Mouse (Mus musculus) hindbrain, postnatal 0 days (tissue): Measurements from ENCODE around the gene Cyp11a1. TPM values are rescaled to one million over a fixed set of nuclear protein-coding genes. Genes with fewer than 3 reads are reported as not detected.

Experiments
- ATAC-seq: fragments of 200-750 bp; cut with Nextera tagmentation; 2 replicates; pipeline ENCODE4 v1.8.0; 2017; ENCODE audit warnings: mild to moderate bottlenecking, moderate TSS enrichment, moderate library complexity
- DNase-seq: peaks from one replicate; pipeline ENCODE4 v3.0.0-alpha.2; 2015; ENCODE audit warnings: low spot score
- H3K27ac ChIP-seq: fragments of 300-500 bp; sonication (generic); 2 replicates; pipeline ENCODE4 v1.5.1; 2014; ENCODE audit warnings: mild to moderate bottlenecking
- H3K27me3 ChIP-seq: fragments of 300-500 bp; sonication (generic); 2 replicates; pipeline ENCODE4 v1.6.1; 2014; ENCODE audit warnings: low read length, mixed read lengths; ENCODE audit not compliant: insufficient read depth
- H3K36me3 ChIP-seq: fragments of 300-500 bp; sonication (generic); 2 replicates; pipeline ENCODE4 v1.6.1; 2014; ENCODE audit warnings: low read length, mixed read lengths; ENCODE audit not compliant: insufficient read depth
- H3K4me1 ChIP-seq: fragments of 300-500 bp; sonication (generic); 2 replicates; pipeline ENCODE4 v1.6.1; 2014; ENCODE audit warnings: antibody characterized with exemption, low read length, mixed read lengths; ENCODE audit not compliant: insufficient read depth
- H3K4me2 ChIP-seq: fragments of 300-500 bp; sonication (generic); 2 replicates; pipeline ENCODE4 v1.6.1; 2014; ENCODE audit warnings: low read depth, mild to moderate bottlenecking, low read length, moderate library complexity, mixed read lengths
- H3K4me3 ChIP-seq: fragments of 300-500 bp; sonication (generic); 2 replicates; pipeline ENCODE4 v1.5.1; 2014; ENCODE audit warnings: low read length
- H3K9ac ChIP-seq: fragments of 300-500 bp; sonication (generic); replicated peaks from 2 replicates; pipeline ENCODE4 v1.6.1; 2014; ENCODE audit warnings: mild to moderate bottlenecking, low read length, moderate library complexity, mixed read lengths
- H3K9me3 ChIP-seq: fragments of 300-500 bp; sonication (generic); 2 replicates; pipeline ENCODE4 v1.6.1; 2016; ENCODE audit warnings: low read length, mixed read lengths
- CTCF ChIP-seq: IDR thresholded peaks from 2 replicates; pipeline ENCODE4 v1.5.1; 2016; ENCODE audit warnings: antibody characterized with exemption, control low read depth, low read depth
- WGBS: fragments of 180-500 bp; shearing (Covaris S2); extraction: QIAGEN DNeasy Blood & Tissue Kit; methylation state at CpG from one replicate; pipeline ENCODE4 v1.1.7; 2014; 5-methylcytosine and 5-hydroxymethylcytosine counted together
- polyA plus RNA-seq: library from polyadenylated mRNA; unstranded; fragments of >200 nt; fragmentation: Nextera tagmentation; extraction: Ambion mirVana; gene quantifications from 2 replicates; pipeline ENCODE4 v1.2.1, GENCODE M21; 2015
- total RNA-seq: library from RNA; depleted of rRNA; stranded (reverse); fragments of >200 nt; gene quantifications from 2 replicates; pipeline ENCODE4 v1.2.3, GENCODE M21; 2014

Gene Cyp11a1
- total and polyA plus RNA-seq, 2 experiments from 2014 or later: 1.2 to 4.3 TPM

- ATAC-seq: no peak
- H3K4me3 ChIP-seq: no peak overlapping the region
- no peak for TF ChIP-seq CTCF
- no peak overlapping the region for H3K4me2 ChIP-seq
- no peak overlapping the region for H3K27ac ChIP-seq
- peaks cover 14% of the 10 kb centered on the region; the same call in 1 of the 2 replicates for H3K4me1 ChIP-seq
- no peaks in the 10 kb centered on the region for H3K9me3 ChIP-seq
- no peaks in the 10 kb centered on the region for H3K27me3 ChIP-seq
- H3K36me3 ChIP-seq: no peaks in the 10 kb centered on the region
- 29% methylated on average over 4 of the region's 4 CpGs for WGBS
- no peak for DNase-seq
- no peak overlapping the region for H3K9ac ChIP-seq
These were observed 34.8 kb downstream of the Cyp11a1 start for GRCm38 (mm10) chr9:58040977-58041376.

GRCm38 (mm10) chr9:58042391-58042790 lies 36.2 kb downstream of the Cyp11a1 start:
- H3K4me3 ChIP-seq: no peak overlapping the region
- peaks cover 14% of the 10 kb centered on the region; the same call in 1 of the 2 replicates for H3K4me1 ChIP-seq
- H3K27me3 ChIP-seq: no peaks in the 10 kb centered on the region
- DNase-seq: no peak
- no peak overlapping the region for H3K4me2 ChIP-seq
- TF ChIP-seq CTCF: no peak
- no peaks in the 10 kb centered on the region for H3K9me3 ChIP-seq
- no peaks in the 10 kb centered on the region for H3K36me3 ChIP-seq
- no peak overlapping the region for H3K27ac ChIP-seq
- no peak for ATAC-seq
- H3K9ac ChIP-seq: no peak overlapping the region
- WGBS: 41% methylated on average over 10 of the region's 10 CpGs

- H3K27me3 ChIP-seq: no peaks in the 10 kb centered on the region
- H3K9me3 ChIP-seq: no peaks in the 10 kb centered on the region
- WGBS: 48% methylated on average over 10 of the region's 10 CpGs
- DNase-seq (no peak), ATAC-seq (no peak)
- H3K36me3 ChIP-seq: no peaks in the 10 kb centered on the region
- H3K27ac ChIP-seq: no peak overlapping the region
- H3K4me3 ChIP-seq: no peak overlapping the region
- no peak overlapping the region for H3K4me2 ChIP-seq
- no peak overlapping the region for H3K9ac ChIP-seq
- H3K4me1 ChIP-seq: peaks cover 22% of the 10 kb centered on the region
- TF ChIP-seq CTCF: no peak
These were observed 37.3 kb downstream of the Cyp11a1 start for GRCm38 (mm10) chr9:58043496-58044017.

- H3K9me3 ChIP-seq: no peaks in the 10 kb centered on the region
- H3K4me2 ChIP-seq: no peak overlapping the region
- peak; percentile 38; the same call in 1 of the 2 replicates for ATAC-seq
- TF ChIP-seq CTCF: no peak
- H3K27ac ChIP-seq: no peak overlapping the region
- H3K4me1 ChIP-seq: peaks cover 25% of the 10 kb centered on the region
- DNase-seq: peak; percentile 61
- no peaks in the 10 kb centered on the region for H3K36me3 ChIP-seq
- no peak overlapping the region for H3K9ac ChIP-seq
- WGBS: 31% methylated on average over 10 of the region's 10 CpGs
- H3K4me3 ChIP-seq: no peak overlapping the region
- H3K27me3 ChIP-seq: no peaks in the 10 kb centered on the region
These were observed 38.6 kb downstream of the Cyp11a1 start for GRCm38 (mm10) chr9:58044828-58045227.

GRCm38 (mm10) chr9:58045646-58046045 lies 39.4 kb downstream of the Cyp11a1 start:
- H3K4me2 ChIP-seq: no peak overlapping the region
- WGBS: 33% methylated on average over 4 of the region's 4 CpGs
- ATAC-seq: no peak
- no peak for DNase-seq
- H3K27me3 ChIP-seq: no peaks in the 10 kb centered on the region
- TF ChIP-seq CTCF: no peak
- H3K9ac ChIP-seq: no peak overlapping the region
- no peak overlapping the region for H3K4me3 ChIP-seq
- H3K4me1 ChIP-seq: peaks cover 25% of the 10 kb centered on the region
- H3K27ac ChIP-seq: 0 out of 2 replicates have a peak overlapping the region, but pooled peaks have one; percentile 1
- no peaks in the 10 kb centered on the region for H3K9me3 ChIP-seq
- no peaks in the 10 kb centered on the region for H3K36me3 ChIP-seq

- DNase-seq (no peak), ATAC-seq (no peak)
- no peak for TF ChIP-seq CTCF
- WGBS: 86% methylated on average over 10 of the region's 10 CpGs
- Histone ChIP-seq H3K9me3 (no peaks in the 10 kb centered on the region), H3K36me3 (no peaks in the 10 kb centered on the region), H3K4me2 (no peak overlapping the region), H3K27ac (no peak overlapping the region), H3K27me3 (no peaks in the 10 kb centered on the region), H3K4me1 (peaks cover 18% of the 10 kb centered on the region), H3K4me3 (no peak overlapping the region), H3K9ac (no peak overlapping the region)
These were observed 40.9 kb downstream of the Cyp11a1 start for GRCm38 (mm10) chr9:58047061-58047460.

- no peak overlapping the region for H3K4me2 ChIP-seq
- H3K27ac ChIP-seq: peak overlapping the region; percentile 66
- H3K4me1 ChIP-seq: peaks cover 23% of the 10 kb centered on the region
- H3K9me3 ChIP-seq: no peaks in the 10 kb centered on the region
- no peak overlapping the region for H3K4me3 ChIP-seq
- no peak for TF ChIP-seq CTCF
- WGBS: 8% methylated on average over 6 of the region's 6 CpGs
- no peak overlapping the region for H3K9ac ChIP-seq
- no peaks in the 10 kb centered on the region for H3K27me3 ChIP-seq
- peak; percentile 68 for DNase-seq
- peak; percentile 33; the same call in 1 of the 2 replicates for ATAC-seq
- H3K36me3 ChIP-seq: no peaks in the 10 kb centered on the region
These were observed 42.4 kb downstream of the Cyp11a1 start for GRCm38 (mm10) chr9:58048621-58049020.
